Mouse (Mus musculus) left cerebral cortex, postnatal 25 days (tissue): ENCODE measurements around the gene Gm10964. TPM values are rescaled to one million over a fixed set of nuclear protein-coding genes. Genes with fewer than 3 reads are reported as not detected.

Experiments used
- DNase-seq, 2 experiments: peaks; one replicate each; pipeline ENCODE4 v3.0.0; 2022; ENCODE audit warnings: low spot score in 2 of 2, mixed read lengths in 1 of 2
- intact Hi-C: fragments of 180-260 bp; cut with DNase I; formaldehyde crosslinking; loops from one replicate; pipeline ENCODE4 v1.15.1; 2025
- total RNA-seq, 2 experiments: library from RNA; stranded (reverse); gene quantifications; 2 replicates each; pipeline ENCODE4 v1.2.3; 2021

Gene Gm10964
- total RNA-seq, 2 experiments from 2014 or later, result not detected

GRCm38 (mm10) chr3:103733799-103734695 is 5.1 kb upstream of the Gm10964 start:
- DNase-seq, result peak; percentile 52 to 57
- intact Hi-C loops, result no loop called here

DNA sequence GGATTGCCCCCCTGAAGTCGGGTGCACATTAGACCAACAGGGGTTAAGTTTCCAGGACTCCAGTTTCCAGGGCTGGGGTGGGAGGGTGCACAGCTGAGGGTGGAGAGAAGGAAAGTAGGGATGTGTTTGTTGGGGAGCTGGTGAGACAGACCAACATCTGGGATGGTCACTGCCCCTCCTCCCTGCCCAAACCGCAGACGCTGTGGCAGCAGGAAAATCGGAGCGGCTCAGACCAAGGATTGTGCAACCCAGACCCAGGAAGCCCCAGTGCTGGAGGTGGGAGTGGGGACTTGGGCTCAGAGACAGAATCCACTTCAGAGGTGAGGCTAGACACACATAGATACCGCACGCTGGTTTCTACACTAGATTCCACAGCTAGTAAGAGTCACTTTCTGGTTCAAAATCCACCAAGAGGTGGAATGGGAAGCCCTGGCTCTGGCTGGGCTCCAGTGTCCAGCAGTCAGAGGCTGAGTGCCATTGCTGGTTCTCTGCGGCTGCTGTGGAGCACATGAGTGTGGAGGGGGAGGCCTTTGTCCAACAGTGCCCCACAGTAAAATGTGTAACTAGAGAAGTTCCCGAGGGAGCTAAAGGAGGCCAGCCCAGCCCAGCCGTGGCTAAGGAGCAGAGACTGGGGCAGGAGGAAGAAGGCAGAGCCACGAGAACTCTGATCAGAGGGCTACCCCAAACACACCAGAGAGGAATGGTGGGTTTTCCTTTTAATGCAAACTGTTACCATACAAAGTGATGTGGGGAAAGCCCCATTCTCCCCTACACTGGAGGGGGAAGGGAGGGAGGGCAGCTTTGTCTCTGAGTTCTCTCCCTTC is 4.3 kb upstream of the Gm10964 start:
- DNase-seq, result peak in 1 of 2 experiments; percentile 24
- intact Hi-C loops, result loop anchor here (5.0 kb wide), 2 partner anchors 163 to 218 kb away; no protein-coding TSS in a partner anchor

DNA sequence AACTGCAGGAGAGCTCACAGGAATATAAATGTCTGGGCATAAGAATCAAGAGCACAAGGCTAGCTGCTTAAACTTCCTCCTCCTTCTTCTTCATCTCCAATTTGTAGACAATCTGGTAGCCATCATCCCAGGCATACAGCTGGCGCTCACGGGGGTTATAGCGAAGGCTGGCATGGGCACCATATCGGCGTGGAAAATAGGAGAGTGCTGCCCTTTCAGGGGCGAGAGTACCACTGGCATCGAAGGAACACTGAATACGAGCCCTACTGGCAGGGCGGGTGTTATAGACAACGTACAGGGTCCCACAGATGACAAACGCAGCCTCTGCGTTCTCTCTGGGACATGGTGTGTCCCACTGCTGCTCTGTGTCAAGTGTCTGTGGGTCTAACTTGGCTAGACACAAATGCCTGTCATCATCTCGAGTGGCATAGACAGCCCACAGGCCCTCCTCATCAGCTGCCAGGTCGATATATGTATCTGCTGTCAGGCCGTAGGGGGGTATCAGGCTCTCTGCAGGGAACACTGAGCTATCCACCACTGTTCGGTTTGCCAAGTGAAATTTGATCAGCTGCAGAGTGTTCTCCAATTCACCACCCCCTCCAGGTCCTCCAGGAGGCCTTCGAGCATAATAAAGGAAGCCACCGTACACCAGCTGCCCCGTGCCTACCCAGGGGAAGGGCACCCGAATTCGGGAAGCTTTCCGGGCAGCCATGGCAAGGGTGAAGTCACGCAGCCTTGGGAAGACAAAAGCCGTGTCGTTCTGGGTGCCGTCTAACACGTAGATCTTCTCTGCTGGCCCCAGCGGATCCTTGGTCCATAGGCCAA is 3.2 kb upstream of the Gm10964 start:
- DNase-seq, result no peak
- intact Hi-C loops, result loop anchor here (5.0 kb wide), 2 partner anchors 164 to 219 kb away; no protein-coding TSS in a partner anchor

DNA sequence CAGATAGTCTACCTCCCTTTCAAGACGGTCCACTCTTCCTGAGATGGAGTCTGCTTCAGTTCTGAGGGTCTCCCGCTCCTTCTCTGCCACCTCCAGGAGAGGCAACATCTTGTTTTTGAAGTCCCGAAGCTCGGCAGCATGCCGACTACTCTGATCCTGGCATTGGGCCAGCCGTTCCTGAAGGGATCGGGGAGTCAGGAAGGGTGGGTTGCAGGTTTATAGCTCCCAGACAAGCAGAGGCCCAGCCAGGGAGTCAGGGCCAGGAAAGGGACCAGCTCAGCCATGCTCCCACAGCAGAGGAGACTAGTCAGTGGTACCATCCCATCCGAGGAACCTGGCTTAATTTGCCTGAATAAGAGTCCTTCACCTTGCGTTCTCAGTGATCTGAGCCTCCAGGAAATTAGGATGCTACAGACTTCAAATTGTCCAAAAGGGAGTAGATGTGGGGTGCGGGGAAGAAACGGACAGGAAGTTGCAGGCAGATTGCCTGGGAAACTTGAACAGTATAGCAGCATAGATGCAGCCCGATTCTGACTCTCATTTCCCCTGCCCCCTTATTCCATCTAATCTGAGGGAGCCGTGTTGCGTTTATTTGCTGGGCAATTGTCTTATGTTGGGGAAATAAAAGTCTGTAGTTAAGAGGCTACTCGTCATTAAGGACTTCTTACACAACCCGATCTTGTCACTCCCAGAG is 2.0 kb upstream of the Gm10964 start:
- intact Hi-C loops, result loop anchor here (1.0 to 5.0 kb wide), 3 partner anchors 165 to 344 kb away; no protein-coding TSS in a partner anchor
- peak in 1 of 2 experiments; percentile 16 for DNase-seq

DNA sequence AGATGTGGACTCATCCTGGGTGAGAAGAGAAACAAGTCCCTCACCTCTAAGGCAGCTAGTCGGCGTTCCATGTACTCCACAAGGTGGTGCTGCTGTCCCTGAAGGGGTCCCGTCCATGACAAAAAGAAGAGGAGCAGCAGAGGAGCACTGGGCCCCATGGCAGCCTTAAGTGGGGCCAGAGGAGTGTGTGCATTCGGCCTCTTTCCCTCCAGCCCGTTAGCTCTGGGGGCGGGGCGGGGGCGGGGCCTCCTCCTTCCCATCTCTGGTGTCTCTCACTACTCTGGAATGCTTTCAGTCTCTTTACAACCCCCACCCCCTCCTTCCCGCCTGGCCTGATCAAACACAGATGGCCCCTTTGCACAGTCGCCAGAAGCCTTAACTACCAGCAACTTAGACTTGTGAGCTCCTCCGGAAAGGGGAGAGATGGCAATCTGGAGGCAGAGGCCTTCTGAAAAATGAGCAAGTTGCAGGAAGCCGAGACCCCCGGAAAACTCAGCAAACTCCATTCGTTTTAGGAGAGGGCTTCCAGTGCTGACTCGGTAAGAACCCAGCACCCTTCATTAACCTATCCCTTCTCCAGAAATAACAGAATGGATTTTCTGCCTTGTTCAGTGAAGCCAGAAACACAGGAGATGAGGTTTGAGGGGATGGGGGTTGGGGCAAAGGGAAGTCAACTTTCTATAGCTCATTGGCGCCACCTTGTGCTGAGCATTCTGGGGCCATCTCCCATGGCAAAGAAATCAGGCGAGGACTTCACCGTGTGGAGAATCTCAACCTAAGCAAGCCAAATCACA is 1.2 kb upstream of the Gm10964 start, which contains the start of gene Olfml3:
Olfml3 (minus strand) TSS at position 224 of the 794 bp plus-strand sequence.
- intact Hi-C loops, result loop anchor here (1.0 to 5.0 kb wide), 4 partner anchors 166 to 345 kb away; no protein-coding TSS in a partner anchor
- DNase-seq, result peak; percentile 89 to 95

- no peak for DNase-seq
- intact Hi-C loops, result no loop called here
These were observed 1.2 kb downstream of the Gm10964 start for GRCm38 (mm10) chr3:103740342-103740741.

- intact Hi-C loops, result no loop called here
- DNase-seq, result no peak
These were observed 4.0 kb downstream of the Gm10964 start for GRCm38 (mm10) chr3:103743208-103743607.

DNA sequence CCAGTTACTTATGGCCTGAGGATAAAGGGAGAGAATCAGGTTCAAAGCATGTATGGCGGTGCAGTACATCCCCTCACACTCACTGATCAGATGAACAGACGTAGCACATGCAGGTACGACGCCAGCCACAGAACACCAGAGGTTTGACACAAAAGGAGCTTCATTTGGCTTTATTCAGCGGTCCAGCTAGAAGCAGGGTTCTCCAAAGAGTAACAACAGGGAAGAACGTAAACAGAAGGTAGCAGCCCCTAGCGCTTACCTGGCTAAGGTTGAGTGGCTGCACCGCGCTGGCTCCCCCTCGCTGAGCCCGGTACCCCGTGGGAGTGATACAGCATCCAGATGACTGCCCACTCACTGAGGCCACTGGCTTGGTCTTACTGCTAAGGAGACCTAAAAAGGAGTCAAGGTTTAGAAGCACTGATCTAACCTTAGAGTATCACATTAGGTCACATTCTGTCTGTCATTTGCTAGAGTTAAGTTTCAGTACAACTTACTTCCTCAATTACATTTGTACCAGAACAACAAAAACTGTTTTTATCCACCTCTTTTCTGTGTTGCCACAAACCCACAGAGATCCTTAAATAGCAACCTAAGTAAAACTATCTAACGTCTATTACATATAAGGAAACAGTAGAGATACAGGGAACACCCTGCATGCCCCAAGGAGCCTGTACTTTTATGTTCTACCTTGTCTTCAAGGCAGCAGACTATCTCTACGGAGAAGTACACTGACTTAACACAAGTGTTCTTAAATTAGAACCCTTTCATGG is 6.0 kb downstream of the Gm10964 start:
- intact Hi-C loops, result no loop called here
- no peak for DNase-seq

DNA sequence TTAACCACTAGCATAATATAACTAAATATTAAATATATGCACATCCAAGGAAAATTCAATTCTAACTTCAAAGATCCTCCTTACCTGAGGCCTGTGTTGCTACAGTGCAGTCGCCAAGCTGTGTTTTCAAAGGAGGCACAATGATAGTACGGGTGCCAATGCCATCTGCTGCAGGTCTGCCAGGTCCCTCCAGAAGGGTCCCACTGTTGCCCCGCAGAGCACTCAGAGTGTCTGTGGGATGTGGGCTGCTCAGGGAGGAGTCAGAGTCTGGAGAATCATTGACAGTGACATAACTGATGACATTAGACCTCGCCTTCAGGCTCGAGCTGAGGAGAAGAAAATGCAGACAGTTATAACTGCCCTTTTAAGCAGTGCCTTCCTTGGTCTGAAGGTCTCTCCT is 7.5 kb downstream of the Gm10964 start:
- DNase-seq, result no peak
- intact Hi-C loops, result no loop called here

- intact Hi-C loops, result loop anchor here (5.0 kb wide), 1 partner anchor 131 kb away; no protein-coding TSS in a partner anchor
These were observed 12.4 kb downstream of the Gm10964 start for GRCm38 (mm10) chr3:103751558-103751957.

DNA sequence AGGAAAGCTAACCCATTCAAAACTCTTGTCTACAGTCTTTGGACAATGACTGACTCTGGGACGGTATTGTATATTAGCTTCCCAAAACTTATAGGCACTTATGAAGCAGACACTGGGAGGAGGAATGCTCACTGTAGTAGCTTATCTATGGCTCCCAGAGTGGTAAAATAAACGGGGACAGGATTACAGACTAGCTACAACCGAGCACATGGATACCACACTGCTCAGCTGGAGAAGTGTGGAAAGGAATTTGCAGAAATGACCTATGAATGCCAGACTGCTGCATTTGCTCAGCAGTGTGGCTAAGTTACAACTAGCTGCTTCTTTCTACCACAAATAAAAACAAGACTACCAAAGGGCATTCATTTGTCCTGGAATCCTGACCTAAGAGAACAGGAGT is 16.2 kb downstream of the Gm10964 start:
- intact Hi-C loops, result no loop called here
- no peak for DNase-seq

More at GRCm38 (mm10) chr3:103751558-103751957, 12.4 kb downstream of the Gm10964 start:
- peak in 1 of 2 experiments; percentile 74 for DNase-seq

- intact Hi-C loops, result no loop called here
These were observed 17.8 kb downstream of the Gm10964 start for GRCm38 (mm10) chr3:103756920-103757319.

DNA sequence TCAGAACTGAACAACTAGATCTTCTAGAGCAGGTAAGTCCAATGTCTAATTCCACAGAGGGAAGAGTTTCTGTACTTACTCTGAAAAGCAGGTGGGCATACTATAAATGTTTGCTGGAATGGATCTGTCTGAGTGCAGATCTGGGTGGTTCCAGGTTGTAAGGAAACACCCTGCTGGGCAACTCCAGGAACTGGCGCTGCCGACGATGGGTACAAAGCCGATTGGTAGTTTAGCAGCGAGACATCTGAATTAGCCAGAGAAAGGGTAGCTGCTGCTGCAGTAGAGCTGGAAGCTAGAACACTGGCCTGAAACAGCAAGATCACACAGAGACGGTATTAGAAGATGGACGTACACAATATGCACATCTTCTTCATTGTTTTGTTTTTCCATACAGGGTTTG is 19.3 kb downstream of the Gm10964 start:
- no peak for DNase-seq
- intact Hi-C loops, result no loop called here

More at GRCm38 (mm10) chr3:103756920-103757319, 17.8 kb downstream of the Gm10964 start:
- no peak for DNase-seq

DNA sequence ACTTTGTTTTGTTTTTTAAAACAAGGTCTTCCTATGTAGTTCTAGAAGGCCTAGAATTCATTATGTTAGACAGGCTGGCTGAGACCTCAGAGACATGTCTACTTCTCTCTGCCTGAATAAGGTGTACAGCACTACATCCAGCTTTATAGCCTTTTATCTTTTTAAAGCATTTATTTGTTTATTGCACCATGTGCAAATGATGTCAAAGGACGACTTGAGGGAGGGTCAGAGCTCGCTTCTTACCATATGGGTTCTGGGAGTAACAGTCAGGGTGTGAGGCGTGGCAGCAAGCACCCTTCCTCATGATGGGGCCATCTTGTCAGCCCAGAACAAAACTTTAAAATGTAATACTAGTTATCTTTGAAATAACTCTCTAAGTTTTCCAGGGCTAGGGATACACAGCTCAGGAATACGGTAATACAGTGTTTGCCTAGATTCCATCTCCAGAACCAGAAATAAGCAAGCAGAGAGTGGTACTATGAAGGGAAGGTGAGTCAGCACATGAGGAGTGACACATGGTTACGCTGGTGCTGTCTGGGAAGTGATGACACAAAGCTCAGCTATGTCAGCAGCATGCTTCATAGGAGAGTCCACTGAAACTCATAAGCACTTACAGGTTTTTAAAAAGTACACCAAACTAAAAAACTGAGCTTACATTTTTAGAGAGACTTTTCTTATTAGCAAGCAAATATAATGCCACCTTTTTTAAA is 20.2 kb downstream of the Gm10964 start:
- intact Hi-C loops, result no loop called here
- no peak for DNase-seq

- intact Hi-C loops, result no loop called here
- no peak for DNase-seq
These were observed 27.6 kb downstream of the Gm10964 start for GRCm38 (mm10) chr3:103766789-103767188.

- DNase-seq, result peak in 1 of 2 experiments; percentile 16
- intact Hi-C loops, result no loop called here
These were observed 32.5 kb downstream of the Gm10964 start for GRCm38 (mm10) chr3:103771531-103772130.
